Comparison of ENCODE assay signal across 21 mouse cellular contexts in the genomic region with DNA sequence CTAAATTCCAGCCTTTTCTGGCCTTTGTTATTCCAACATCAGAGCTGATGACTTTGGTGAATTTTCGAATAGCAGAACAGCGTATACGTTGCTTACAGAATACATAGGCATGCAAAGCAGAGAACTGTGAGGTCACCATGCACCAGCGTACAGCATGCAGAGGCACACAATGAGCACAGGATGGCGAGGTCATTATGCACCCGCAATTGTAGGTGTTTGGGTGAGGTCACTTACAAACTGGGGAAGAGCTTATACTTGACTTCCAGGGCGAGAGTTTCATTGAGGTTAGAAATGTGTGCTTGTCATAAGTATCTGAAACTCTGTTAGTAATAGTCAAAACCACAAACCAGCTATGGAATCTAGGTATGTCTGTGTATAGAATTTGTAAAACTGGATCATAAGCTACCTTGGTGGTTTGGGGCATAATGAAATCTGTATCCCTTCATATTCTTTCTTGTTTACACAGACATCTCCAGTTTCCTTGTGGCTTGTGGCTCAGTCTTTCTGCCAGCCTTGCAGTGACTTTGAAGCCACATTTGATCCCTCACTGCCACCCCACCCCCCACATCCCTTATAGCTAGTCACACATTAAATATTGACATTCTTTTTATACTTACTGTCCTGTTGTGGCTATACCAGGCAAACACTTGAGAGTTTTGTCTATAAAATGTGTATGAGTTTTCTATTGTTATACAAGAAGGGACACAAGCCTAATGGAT. TPM values are rescaled to one million over a fixed set of nuclear protein-coding genes. Genes with fewer than 3 reads are reported as not detected.
DNase-seq lines count a peak whose midpoint lies in the region; ATAC-seq and TF ChIP-seq lines count a peak whose summit lies in the region.
"Had no signal": no experiment of that assay in that cellular context is flagged by ENCODE, and none has a peak within 500 bp of the region (broad histone marks: within the 10 kb centered on the region; RNA-seq: fewer than 3 reads in every experiment).

No protein-coding gene starts in this region.

- H3ac ChIP-seq in C2C12 (ENCODE audit: control insufficient read depth, insufficient read length, low read depth), result no peak overlapping the region

- no peak overlapping the region for H3K9ac ChIP-seq in embryonic facial prominence, embryonic 11.5 days (replicated peaks; ENCODE audit: low read length)
- H3K9ac ChIP-seq: embryonic facial prominence, embryonic 12.5 days; midbrain, embryonic 15.5 days; neural tube, embryonic 12.5 days had no signal

- no peaks in the 10 kb centered on the region for H3K79me3 ChIP-seq in C2C12 (ENCODE audit: low read depth)

- no peak overlapping the region for H3K27ac ChIP-seq in embryonic facial prominence, embryonic 11.5 days (replicated peaks; ENCODE audit: low read depth, low read length)
- H3K27ac ChIP-seq in embryonic facial prominence, embryonic 10.5 days (replicated peaks), result no peak overlapping the region
- H3K27ac ChIP-seq: embryonic facial prominence, embryonic 12.5 days; heart, adult 2 months; hindbrain, embryonic 10.5 days; midbrain, embryonic 15.5 days; neural tube, embryonic 12.5 days had no signal

- H3K4me3 ChIP-seq in embryonic facial prominence, embryonic 11.5 days (ENCODE audit: low read depth, low read length), result no peak overlapping the region
- H3K4me3 ChIP-seq in embryonic facial prominence, embryonic 10.5 days, result no peak overlapping the region
- H3K4me3 ChIP-seq in C2C12 (ENCODE audit: insufficient read depth, poor library complexity, severe bottlenecking), result no peak overlapping the region
- H3K4me3 ChIP-seq: embryonic facial prominence, embryonic 12.5 days; heart, adult 2 months; hindbrain, embryonic 10.5 days; limb, embryonic 10.5 days; midbrain, embryonic 15.5 days; neural tube, embryonic 12.5 days had no signal

- H3K9me3 ChIP-seq in embryonic facial prominence, embryonic 11.5 days (replicated peaks; ENCODE audit: control insufficient read depth, low read length), result no peaks in the 10 kb centered on the region
- H3K9me3 ChIP-seq in embryonic facial prominence, embryonic 10.5 days, result no peaks in the 10 kb centered on the region
- H3K9me3 ChIP-seq: embryonic facial prominence, embryonic 12.5 days; hindbrain, embryonic 10.5 days; limb, embryonic 10.5 days; midbrain, embryonic 15.5 days; neural tube, embryonic 12.5 days had no signal

- no peaks in the 10 kb centered on the region for H3K36me3 ChIP-seq in embryonic facial prominence, embryonic 11.5 days (replicated peaks; ENCODE audit: control insufficient read depth, insufficient read depth, low read depth, low read length)
- H3K36me3 ChIP-seq in embryonic facial prominence, embryonic 10.5 days (replicated peaks), result no peaks in the 10 kb centered on the region
- no peaks in the 10 kb centered on the region for H3K36me3 ChIP-seq in C2C12 (ENCODE audit: control insufficient read depth, insufficient read depth)
- H3K36me3 ChIP-seq: embryonic facial prominence, embryonic 12.5 days; hindbrain, embryonic 10.5 days; limb, embryonic 10.5 days; midbrain, embryonic 15.5 days; neural tube, embryonic 12.5 days had no signal

- no peaks in the 10 kb centered on the region for H3K27me3 ChIP-seq in embryonic facial prominence, embryonic 11.5 days (ENCODE audit: control insufficient read depth, insufficient read depth, low read length)
- no peaks in the 10 kb centered on the region for H3K27me3 ChIP-seq in embryonic facial prominence, embryonic 10.5 days (replicated peaks; ENCODE audit: low read depth, poor library complexity, severe bottlenecking)
- H3K27me3 ChIP-seq in C2C12 (ENCODE audit: control insufficient read depth, insufficient read depth, insufficient read length), result no peaks in the 10 kb centered on the region
- H3K27me3 ChIP-seq: embryonic facial prominence, embryonic 12.5 days; midbrain, embryonic 15.5 days; neural tube, embryonic 12.5 days had no signal

- ATAC-seq in embryonic facial prominence, embryonic 11.5 days (replicated peaks; ENCODE audit: insufficient number of reproducible peaks, low FRiP score, low TSS enrichment, low read depth), result no peak
- ATAC-seq: midbrain, embryonic 15.5 days had no signal

- H3K4me1 ChIP-seq in embryonic facial prominence, embryonic 11.5 days (ENCODE audit: control insufficient read depth, insufficient read depth, low read length), result no peaks in the 10 kb centered on the region; the same call in 1 of the 2 replicates
- H3K4me1 ChIP-seq in embryonic facial prominence, embryonic 10.5 days, result peaks cover 42% of the 10 kb centered on the region
- H3K4me1 ChIP-seq: midbrain, embryonic 15.5 days; neural tube, embryonic 12.5 days had no signal

- WGBS in embryonic facial prominence, embryonic 11.5 days, result 79% methylated on average over 7 of the region's 7 CpGs
- 83% methylated on average over 7 of the region's 7 CpGs for WGBS in embryonic facial prominence, embryonic 10.5 days

- TF ChIP-seq CTCF in C2C12 (IDR thresholded peaks at IDR 0.05; ENCODE audit: control insufficient read depth, insufficient read depth, insufficient read length), result no peak

- H3K4me2 ChIP-seq in embryonic facial prominence, embryonic 11.5 days (ENCODE audit: low read depth, low read length), result no peak overlapping the region
- H3K4me2 ChIP-seq: embryonic facial prominence, embryonic 12.5 days; liver, embryonic 11.5 days; midbrain, embryonic 15.5 days; neural tube, embryonic 12.5 days had no signal

- no peaks in the 10 kb centered on the region for H3K79me2 ChIP-seq in C2C12 (ENCODE audit: control insufficient read depth, insufficient read depth)

- peak; percentile 6 for DNase-seq in embryonic facial prominence, embryonic 11.5 days (ENCODE audit: low spot score)
- DNase-seq in embryonic facial prominence, embryonic 10.5 days (ENCODE audit: low spot score), result no peak
- DNase-seq in ZHBTc4 (ENCODE audit: low read depth, low spot score), result peak; percentile 16
- DNase-seq in naive thymus-derived CD4-positive, alpha-beta T cell, adult 2 months (ENCODE audit: low read depth), result peak; percentile 73
- DNase-seq in cerebellum, adult 11 months, result no peak
- DNase-seq in ovary, postnatal 36 days (ENCODE audit: low spot score), result no peak
- no peak for DNase-seq in gastrocnemius, postnatal 10 days
- DNase-seq: adrenal gland, postnatal 10 days; cerebellum, adult 18-20 months; heart, adult 2 months; kidney, adult 9 months; kidney, postnatal 4 days; lung, adult 2 months had no signal

TF ChIP-seq in C2C12, 6 proteins besides CTCF, POLR2A, EP300 and RAD21:
- no peak for TF ChIP-seq MYOD1 (IDR thresholded peaks at IDR 0.05; ENCODE audit: control insufficient read depth, insufficient read length, low read depth)
- peak; percentile 48 for TF ChIP-seq MAX (IDR thresholded peaks at IDR 0.05)
TF ChIP-seq in C2C12: peak in this region for 1.

RNA-seq across cellular contexts. Expression of a gene that starts 13.0 kb away (rescaled TPM):
- polyA plus RNA-seq in embryonic facial prominence, embryonic 11.5 days (2014; fragmentation: Nextera tagmentation; extraction: Ambion mirVana), result 15.7 and 19.2 TPM in 2 replicates
- 18.7 and 21.5 TPM in 2 replicates for polyA plus RNA-seq in embryonic facial prominence, embryonic 10.5 days (2016; fragmentation: Nextera tagmentation; extraction: Ambion mirVana)
- polyA plus RNA-seq in C2C12 (2012; fragmentation: generic; extraction: Trizol), result 7.8 TPM
- 1 to 10 TPM; 1.6 to 3.0 TPM for total RNA-seq in gastrocnemius, postnatal 10 days (2021)
- total RNA-seq: gastrocnemius, adult 8-10 months had no signal

Comparison
In these comparisons a context has a peak if more than half of its experiments do, and no peak if none do; other contexts are left out.
1. DNase-seq: peak in embryonic facial prominence, embryonic 11.5 days (single experiment), ZHBTc4 (single experiment) and naive thymus-derived CD4-positive, alpha-beta T cell, adult 2 months (single experiment); none in embryonic facial prominence, embryonic 10.5 days (single experiment), cerebellum, adult 11 months (single experiment), ovary, postnatal 36 days (single experiment) and gastrocnemius, postnatal 10 days (single experiment).